Mouse (Mus musculus) liver, adult 2 months (tissue): ENCODE measurements around the gene Orm1.

ENCODE experiments used
- CTCF ChIP-seq: fragments of 200-500 bp; IDR thresholded peaks from 2 replicates; pipeline ENCODE4 v1.5.1; 2011; ENCODE audit warnings: low read depth, low read length, control low read depth
- POLR2A ChIP-seq: fragments of 200-500 bp; IDR thresholded peaks from 2 replicates; pipeline ENCODE4 v1.6.1; 2011; ENCODE audit warnings: low read length, control low read depth; ENCODE audit not compliant: insufficient read depth; ENCODE audit errors: extremely low read depth

DNA sequence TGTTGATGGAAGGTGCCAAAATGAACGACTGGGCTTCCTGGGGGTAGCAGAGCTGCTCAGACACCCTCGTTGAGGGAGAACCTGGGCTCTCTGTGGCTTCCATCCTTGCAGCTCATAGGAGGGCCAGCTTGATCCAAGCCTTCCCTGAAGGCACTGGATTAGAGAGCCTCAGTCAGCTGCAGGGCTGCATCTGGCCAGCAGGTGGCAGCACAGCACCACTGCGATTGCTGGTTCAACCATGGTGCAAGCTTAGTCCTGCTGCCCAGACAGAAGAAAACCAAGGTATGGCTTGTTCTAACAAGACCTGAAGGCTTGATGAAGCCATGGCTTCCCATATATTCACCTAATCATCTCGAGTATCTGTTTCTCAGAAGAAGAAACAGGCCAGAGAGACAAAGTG is 24.2 kb downstream of the Orm1 start:
- TF ChIP-seq CTCF: peak; percentile 100
- TF ChIP-seq POLR2A: no peak
